Mouse (Mus musculus): ENCODE data around the gene Fgfr2. TPM values are rescaled to one million over a fixed set of nuclear protein-coding genes. Genes with fewer than 3 reads are reported as not detected.
A peak's percentile ranks its signal among the peaks of the same experiment; 100 is the strongest.

Fgfr2 gene
- total RNA-seq, 2 experiments from 2014 or later: not detected

DNA sequence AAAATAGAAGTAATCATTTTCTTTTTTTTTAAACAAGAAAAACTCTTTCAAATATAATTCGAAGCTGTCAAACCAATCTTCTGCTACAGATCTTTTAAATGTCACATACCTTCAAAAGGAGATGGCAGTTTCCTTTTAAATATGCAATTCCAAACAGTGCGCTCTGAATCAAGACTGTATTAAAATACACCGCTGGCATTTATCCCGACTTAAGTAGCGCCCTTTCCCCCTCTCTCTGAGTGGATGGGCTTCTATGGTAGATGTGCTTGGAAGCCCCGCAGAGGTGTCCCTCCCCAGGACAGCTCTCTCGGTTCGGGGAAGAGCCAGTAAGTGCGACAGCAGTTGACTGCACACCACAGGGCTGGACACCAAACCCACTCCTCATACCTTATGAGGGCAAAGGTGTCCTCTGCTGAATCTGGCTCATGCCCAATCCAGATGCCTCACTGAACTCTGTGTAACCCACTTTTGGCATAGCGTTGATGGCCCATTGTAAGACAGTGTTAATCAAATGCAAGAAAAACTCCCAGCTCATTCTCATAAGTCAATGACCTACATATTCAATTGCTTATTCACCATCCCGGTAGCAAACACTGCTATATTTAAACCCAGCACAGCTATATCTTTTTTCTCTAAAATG lies 33.4 kb downstream of the Fgfr2 start:
- no peak for ATAC-seq (replicated peaks; ENCODE audit: poor library complexity)

GRCm38 (mm10) chr7:133088830-133089261 lies 34.3 kb downstream of the Fgfr2 start:
- ATAC-seq (replicated peaks; ENCODE audit: poor library complexity): no peak

DNA sequence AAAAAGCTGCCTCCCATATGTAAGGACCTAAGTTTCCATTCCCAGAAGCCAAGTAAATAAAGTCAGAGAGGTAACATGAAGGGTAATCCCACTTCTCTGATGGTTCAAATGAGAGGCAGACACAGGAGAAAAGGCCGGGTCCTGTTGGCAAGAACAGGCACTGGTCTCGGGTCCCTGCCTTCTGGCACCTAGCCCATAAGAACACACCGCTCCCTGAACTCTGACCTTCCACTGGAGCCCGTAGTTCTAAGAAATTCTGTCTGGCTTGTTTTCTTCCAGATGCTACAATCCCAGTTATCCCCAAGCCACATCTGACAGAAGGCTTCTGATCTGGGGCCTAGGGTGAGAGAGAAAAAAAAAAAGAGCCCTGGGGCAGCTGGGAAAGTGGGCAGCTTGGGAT lies 34.7 kb downstream of the Fgfr2 start:
- no peak for ATAC-seq (replicated peaks; ENCODE audit: poor library complexity)

DNA sequence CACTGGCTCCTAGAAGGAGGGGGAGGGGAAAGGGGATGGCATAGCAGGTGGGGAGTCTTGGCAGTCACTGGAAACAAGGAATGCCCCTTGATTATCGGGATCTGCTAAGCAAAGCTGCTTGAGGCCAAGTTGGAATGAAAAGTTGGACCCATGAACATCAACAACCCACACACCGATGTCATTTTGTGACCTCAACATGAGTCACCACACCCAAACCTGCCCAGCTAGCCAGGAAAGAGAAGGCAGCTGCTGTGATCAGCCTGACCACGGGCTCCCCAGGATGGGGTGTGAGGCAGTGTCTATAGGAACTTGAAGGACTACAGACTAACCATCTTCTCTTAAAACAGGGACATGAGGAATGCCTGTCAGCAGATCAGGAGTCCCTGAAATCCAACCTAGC lies 37.7 kb downstream of the Fgfr2 start:
- ATAC-seq (replicated peaks; ENCODE audit: poor library complexity): no peak

GRCm38 (mm10) chr7:133083936-133084614 lies 39.1 kb downstream of the Fgfr2 start:
- no peak for ATAC-seq (replicated peaks; ENCODE audit: poor library complexity)

GRCm38 (mm10) chr7:133078929-133079328 lies 44.2 kb downstream of the Fgfr2 start:
- no peak for ATAC-seq (replicated peaks; ENCODE audit: poor library complexity)

DNA sequence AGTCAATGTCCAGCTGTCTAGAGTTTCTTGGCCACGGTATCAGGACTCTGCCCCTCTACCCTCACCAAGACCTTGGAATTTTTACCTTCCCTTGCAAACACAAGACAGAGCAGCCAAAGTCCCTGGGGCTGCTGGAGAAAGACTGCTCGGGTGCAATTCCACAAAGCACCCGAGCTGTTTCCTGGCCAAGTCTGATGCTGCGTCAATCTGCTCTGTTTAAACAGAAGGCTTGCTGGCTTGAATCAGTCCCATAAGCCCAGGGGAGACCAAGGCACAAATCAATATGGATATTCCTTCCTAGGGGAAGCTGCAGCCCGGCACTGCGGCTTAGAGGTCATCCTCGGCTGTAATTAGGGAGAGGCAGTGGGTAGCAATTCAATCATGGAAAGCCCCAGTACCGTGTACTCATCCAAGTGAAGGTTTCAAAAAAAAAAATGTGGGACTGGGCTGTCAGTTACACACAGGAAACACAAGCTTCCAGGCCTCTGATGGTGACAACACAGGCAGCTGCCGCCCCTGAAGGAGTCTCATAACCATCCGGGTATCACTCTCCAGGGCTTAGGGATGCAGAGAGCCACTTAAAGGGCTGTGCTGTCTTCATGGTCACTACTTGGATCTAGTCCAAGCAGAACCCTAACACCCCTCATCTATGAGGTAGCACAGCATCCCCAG lies 48.6 kb downstream of the Fgfr2 start:
- ATAC-seq (replicated peaks; ENCODE audit: poor library complexity): no peak

- no peak for ATAC-seq (replicated peaks; ENCODE audit: poor library complexity)
These were observed 50.0 kb downstream of the Fgfr2 start for GRCm38 (mm10) chr7:133073147-133073651.

DNA sequence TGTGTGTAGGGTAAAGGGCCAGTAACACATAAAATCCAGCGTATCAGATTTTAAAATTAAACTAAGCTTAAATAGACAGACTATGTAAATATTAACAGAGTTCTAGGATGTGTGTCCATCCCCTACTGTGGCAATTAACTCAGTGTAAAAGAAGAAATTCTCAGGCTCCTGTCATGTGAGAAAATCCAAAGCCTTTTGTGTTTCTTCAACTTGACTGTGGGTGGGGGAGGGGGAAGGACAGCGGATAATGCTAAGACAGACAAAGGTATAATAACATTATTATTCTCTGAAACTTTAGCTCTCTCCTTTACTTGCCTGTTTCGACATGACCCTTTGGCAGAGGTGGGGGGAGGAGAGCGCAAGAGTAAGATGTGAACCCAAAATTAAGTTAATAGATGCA lies 50.6 kb downstream of the Fgfr2 start:
- ATAC-seq (replicated peaks; ENCODE audit: poor library complexity): no peak

GRCm38 (mm10) chr7:133067321-133067841 lies 55.8 kb downstream of the Fgfr2 start:
- no peak for ATAC-seq (replicated peaks; ENCODE audit: poor library complexity)

GRCm38 (mm10) chr7:133066776-133067175 lies 56.4 kb downstream of the Fgfr2 start:
- ATAC-seq (replicated peaks; ENCODE audit: poor library complexity): no peak

DNA sequence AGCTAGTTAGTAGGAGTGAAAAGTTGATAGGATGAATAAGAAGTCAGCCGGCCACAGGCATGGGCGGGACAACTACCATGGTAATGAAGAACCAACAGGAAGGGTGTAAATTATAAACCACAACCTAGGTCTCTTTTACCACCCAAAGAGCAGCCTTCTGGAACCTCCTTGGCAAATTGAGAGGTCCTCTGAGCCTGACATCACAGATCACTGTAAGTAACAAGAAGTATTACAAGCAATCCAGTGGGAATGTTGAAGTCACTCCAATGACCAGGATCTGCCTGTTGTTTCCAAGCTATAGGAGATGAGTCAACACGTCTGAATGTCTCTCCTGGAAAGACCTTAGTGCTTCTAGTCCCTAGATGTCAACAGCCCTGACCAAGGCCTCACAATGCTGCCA lies 61.1 kb downstream of the Fgfr2 start:
- no peak for ATAC-seq (replicated peaks; ENCODE audit: poor library complexity)

GRCm38 (mm10) chr7:133060170-133060569 lies 63.0 kb downstream of the Fgfr2 start:
- no peak for ATAC-seq (replicated peaks; ENCODE audit: poor library complexity)

DNA sequence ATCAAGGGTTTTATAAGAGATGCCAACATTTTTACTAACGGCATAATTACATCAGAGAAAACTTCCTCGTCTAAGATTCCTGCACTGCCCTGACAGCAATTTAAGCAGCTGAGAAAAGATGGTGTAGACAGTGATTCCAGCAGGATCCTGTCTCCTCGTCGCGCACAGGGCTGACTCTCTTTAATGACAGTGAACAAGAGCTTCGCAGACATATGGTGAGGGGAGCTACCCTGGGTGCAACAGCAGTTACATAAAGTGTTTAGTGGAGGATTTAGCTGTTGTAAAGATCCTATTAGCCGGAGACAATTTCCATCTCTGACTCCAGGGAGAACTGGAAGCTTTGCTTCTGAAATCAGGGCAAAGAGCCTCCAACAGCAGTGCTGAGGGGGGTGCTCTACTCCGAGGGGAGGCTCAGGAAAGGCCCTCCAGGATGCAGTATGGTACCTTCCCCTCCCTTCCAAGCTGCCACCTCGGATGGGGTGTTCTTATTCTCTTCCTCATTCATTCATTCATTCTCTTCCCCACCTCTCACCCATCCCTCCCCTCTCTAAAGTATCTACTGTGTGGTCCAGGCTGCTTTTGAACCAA lies 63.5 kb downstream of the Fgfr2 start:
- ATAC-seq (replicated peaks; ENCODE audit: poor library complexity): no peak

DNA sequence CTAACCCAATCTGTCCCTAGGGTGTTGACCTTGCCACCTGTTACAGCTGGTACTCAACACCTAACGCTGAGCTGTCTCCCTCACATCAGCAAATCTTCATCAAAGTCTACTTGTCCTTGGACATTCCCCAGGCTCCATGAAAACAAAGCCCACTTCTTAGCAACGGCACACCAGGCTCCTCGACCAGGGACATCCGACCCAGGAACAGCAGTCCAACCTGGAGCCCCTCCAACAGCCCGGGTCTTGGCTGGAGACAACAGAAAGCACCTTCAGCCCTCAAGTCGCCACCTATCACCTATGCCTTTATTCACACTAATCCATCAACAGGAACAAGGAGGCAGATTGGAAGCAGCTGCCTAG lies 64.0 kb downstream of the Fgfr2 start:
- no peak for ATAC-seq (replicated peaks; ENCODE audit: poor library complexity)

GRCm38 (mm10) chr7:133058496-133059149 lies 64.5 kb downstream of the Fgfr2 start:
- no peak for ATAC-seq (replicated peaks; ENCODE audit: poor library complexity)

DNA sequence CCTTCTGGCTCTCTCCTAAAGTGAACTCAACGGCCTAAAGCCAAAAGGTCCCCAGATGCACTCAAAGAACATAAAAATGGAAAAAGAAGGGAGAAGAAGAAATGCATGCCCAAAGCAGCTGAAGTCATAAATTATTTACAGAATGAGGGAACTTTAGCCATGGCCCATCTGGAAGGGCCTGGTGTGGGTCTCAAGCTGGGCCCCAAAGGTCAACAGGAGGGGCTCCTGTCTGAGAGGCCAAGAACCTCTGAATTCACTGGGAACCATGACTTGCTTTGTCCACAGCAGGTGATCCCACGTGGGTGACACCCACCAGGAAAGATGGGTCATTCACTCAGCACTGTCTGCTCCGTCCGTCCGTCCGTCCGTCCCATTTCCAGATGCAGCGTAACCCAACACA lies 66.2 kb downstream of the Fgfr2 start:
- ATAC-seq (replicated peaks; ENCODE audit: poor library complexity): no peak

DNA sequence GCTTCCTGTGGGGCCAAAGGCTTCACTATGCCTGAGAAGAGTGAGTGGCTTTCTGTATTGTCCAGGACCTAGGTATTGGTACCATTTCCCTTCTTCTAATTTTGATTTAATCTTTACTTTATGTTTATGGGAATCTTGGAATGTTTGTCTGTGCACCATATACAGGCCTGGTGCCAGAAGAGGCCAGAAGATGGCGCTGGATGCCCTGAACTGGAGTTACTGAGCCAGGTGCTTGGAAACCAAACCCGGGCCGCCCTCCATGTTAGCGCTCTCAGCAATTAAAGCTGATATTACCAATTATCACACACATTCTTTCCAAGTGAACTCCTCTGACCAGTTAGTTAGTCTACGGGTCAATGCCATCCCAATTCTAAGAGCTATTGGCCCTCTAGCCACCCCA lies 68.7 kb downstream of the Fgfr2 start:
- no peak for ATAC-seq (replicated peaks; ENCODE audit: poor library complexity)

- no peak for ATAC-seq (replicated peaks; ENCODE audit: poor library complexity)
These were observed 69.4 kb downstream of the Fgfr2 start for GRCm38 (mm10) chr7:133053757-133054156.

DNA sequence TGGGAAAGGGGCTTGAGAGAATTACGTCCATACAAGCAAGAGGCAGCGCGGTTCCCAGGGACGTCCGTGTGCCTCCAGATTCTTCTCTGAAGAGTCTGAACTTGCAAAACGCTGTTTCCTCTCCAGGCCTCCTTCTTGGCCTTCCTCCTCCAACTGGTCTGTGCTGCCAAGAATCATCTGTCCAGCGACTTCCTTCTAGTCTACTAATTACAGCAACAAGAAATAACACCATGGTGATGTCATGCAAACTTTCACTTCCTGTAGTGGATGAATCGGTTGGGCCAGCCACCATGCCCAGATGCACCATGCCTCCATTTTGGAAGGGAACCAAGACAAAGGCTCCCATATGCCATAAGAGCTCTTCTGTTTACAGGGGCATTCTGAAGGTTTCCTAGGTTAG lies 70.3 kb downstream of the Fgfr2 start:
- peak; percentile 89 for ATAC-seq (replicated peaks; ENCODE audit: poor library complexity)

DNA sequence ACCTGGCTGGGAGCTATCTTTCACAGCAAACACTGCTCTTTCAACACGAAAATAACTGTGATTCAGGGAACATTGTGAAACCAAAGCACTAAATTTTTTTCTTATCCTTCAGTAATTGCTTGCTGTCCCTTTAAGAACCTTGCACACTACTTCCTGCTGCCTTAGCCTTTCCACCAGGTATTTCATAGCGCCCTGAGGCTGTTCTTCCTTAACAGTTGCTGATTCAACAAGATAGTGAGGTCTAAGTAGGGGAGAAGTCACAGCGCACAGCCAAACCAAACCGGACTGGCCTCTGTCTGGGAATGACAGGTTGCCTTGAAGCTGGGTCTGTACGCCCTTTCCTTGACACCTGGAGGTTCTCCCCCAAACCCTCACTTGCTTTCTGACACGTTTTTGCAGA lies 72.5 kb downstream of the Fgfr2 start:
- ATAC-seq (replicated peaks; ENCODE audit: poor library complexity): no peak
